Mouse (Mus musculus): ENCODE results near the gene Cox4i1. TPM values are rescaled to one million over a fixed set of nuclear protein-coding genes. Genes with fewer than 3 reads are reported as not detected.

Gene Cox4i1
- polyA plus RNA-seq, 1 experiment from 2014 or later: 1,016 TPM

DNA sequence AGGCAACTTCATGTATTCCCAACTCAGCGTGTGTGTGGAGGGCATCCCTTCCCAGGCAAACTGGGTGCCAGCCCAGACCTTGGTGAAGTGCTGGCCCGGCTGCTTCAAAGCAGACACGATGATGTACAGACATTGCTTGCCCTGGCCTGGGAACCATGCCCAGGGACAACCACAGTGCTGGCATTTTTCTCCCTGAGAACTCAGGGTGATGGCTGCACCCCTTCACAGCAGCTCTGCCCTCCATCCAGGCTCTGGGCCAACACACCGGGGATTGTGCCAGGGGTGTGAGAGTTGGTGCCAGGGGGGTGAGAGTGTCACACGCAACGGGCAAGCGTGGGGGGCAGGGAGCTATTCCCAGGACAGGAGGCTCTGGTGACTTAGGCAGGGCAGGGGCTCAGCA is 23.4 kb upstream of the Cox4i1 start:
- Histone ChIP-seq H3K4me2 (ENCODE audit: low read length) (no peak overlapping the region), H3K27ac (replicated peaks; ENCODE audit: low read depth, low read length) (no peak overlapping the region), H3K9ac (replicated peaks; ENCODE audit: low read length) (no peak overlapping the region), H3K9me3 (ENCODE audit: control insufficient read depth, low read length) (no peaks in the 10 kb centered on the region), H3K36me3 (ENCODE audit: control insufficient read depth, insufficient read depth, low read length) (no peaks in the 10 kb centered on the region), H3K27me3 (ENCODE audit: control insufficient read depth, insufficient read depth, low read length) (no peaks in the 10 kb centered on the region), H3K4me1 (ENCODE audit: control insufficient read depth, insufficient read depth, low read length) (no peaks in the 10 kb centered on the region; the same call in 1 of the 2 replicates), H3K4me3 (replicated peaks; ENCODE audit: low read depth, low read length) (no peak overlapping the region)
- WGBS: 76% methylated on average over 7 of the region's 7 CpGs
- ATAC-seq (ENCODE audit: low FRiP score, low TSS enrichment) (no peak; the same call in 1 of the 2 replicates), DNase-seq (peak; percentile 53)

- no peak within 1 kb of the TSS for H3K4me3 ChIP-seq (replicated peaks; ENCODE audit: low read depth, low read length)
- no peaks in the 10 kb centered on the region; the same call in 1 of the 2 replicates for H3K36me3 ChIP-seq (ENCODE audit: control insufficient read depth, insufficient read depth, low read length)
- H3K4me2 ChIP-seq (ENCODE audit: low read length): no peak within 1 kb of the TSS
- H3K9ac ChIP-seq (replicated peaks; ENCODE audit: low read length): no peak within 1 kb of the TSS
- WGBS: 34% methylated on average over 7 of the region's 7 CpGs
- H3K4me1 ChIP-seq (ENCODE audit: control insufficient read depth, insufficient read depth, low read length): no peaks in the 10 kb centered on the region
- H3K9me3 ChIP-seq (ENCODE audit: control insufficient read depth, low read length): no peaks in the 10 kb centered on the region
- DNase-seq (no peak), ATAC-seq (ENCODE audit: low FRiP score, low TSS enrichment) (no peak)
- no peak within 1 kb of the TSS for H3K27ac ChIP-seq (replicated peaks; ENCODE audit: low read depth, low read length)
- H3K27me3 ChIP-seq (ENCODE audit: control insufficient read depth, insufficient read depth, low read length): no peaks in the 10 kb centered on the region
These were observed 20.5 kb upstream of the Cox4i1 start, which contains the start of gene 1190005I06Rik for GRCm38 (mm10) chr8:120647532-120647931. 1190005I06Rik (minus strand) TSS chr8:120647632.

GRCm38 (mm10) chr8:120656322-120657052 is 11.5 kb upstream of the Cox4i1 start:
- 0 out of 2 replicates have a peak overlapping the region, but pooled peaks have one; percentile 26 for H3K27ac ChIP-seq (replicated peaks; ENCODE audit: low read depth, low read length)

GRCm38 (mm10) chr8:120657415-120657814 is 10.6 kb upstream of the Cox4i1 start:
- Histone ChIP-seq H3K4me2 (ENCODE audit: low read length) (no peak overlapping the region), H3K4me1 (ENCODE audit: control insufficient read depth, insufficient read depth, low read length) (no peaks in the 10 kb centered on the region), H3K9ac (replicated peaks; ENCODE audit: low read length) (no peak overlapping the region), H3K36me3 (ENCODE audit: control insufficient read depth, insufficient read depth, low read length) (peaks cover 54% of the 10 kb centered on the region), H3K4me3 (replicated peaks; ENCODE audit: low read depth, low read length) (no peak overlapping the region), H3K27ac (replicated peaks; ENCODE audit: low read depth, low read length) (no peak overlapping the region), H3K27me3 (ENCODE audit: control insufficient read depth, insufficient read depth, low read length) (no peaks in the 10 kb centered on the region), H3K9me3 (ENCODE audit: control insufficient read depth, low read length) (no peaks in the 10 kb centered on the region)
- DNase-seq (no peak), ATAC-seq (ENCODE audit: low FRiP score, low TSS enrichment) (no peak)
- 83% methylated on average over 8 of the region's 8 CpGs for WGBS

More at GRCm38 (mm10) chr8:120656322-120657052, 11.5 kb upstream of the Cox4i1 start:
- Histone ChIP-seq H3K9ac (replicated peaks; ENCODE audit: low read length) (no peak overlapping the region), H3K4me1 (ENCODE audit: control insufficient read depth, insufficient read depth, low read length) (no peaks in the 10 kb centered on the region), H3K27me3 (ENCODE audit: control insufficient read depth, insufficient read depth, low read length) (no peaks in the 10 kb centered on the region), H3K9me3 (ENCODE audit: control insufficient read depth, low read length) (no peaks in the 10 kb centered on the region), H3K4me3 (replicated peaks; ENCODE audit: low read depth, low read length) (no peak overlapping the region), H3K4me2 (ENCODE audit: low read length) (no peak overlapping the region), H3K36me3 (ENCODE audit: control insufficient read depth, insufficient read depth, low read length) (peaks cover 54% of the 10 kb centered on the region)
- 79% methylated on average over 7 of the region's 7 CpGs for WGBS
- no peak for ATAC-seq (ENCODE audit: low FRiP score, low TSS enrichment)
- no peak for DNase-seq

GRCm38 (mm10) chr8:120664566-120664965 is 3.5 kb upstream of the Cox4i1 start:
- 84% methylated on average over 6 of the region's 6 CpGs for WGBS
- no peak for DNase-seq

DNA sequence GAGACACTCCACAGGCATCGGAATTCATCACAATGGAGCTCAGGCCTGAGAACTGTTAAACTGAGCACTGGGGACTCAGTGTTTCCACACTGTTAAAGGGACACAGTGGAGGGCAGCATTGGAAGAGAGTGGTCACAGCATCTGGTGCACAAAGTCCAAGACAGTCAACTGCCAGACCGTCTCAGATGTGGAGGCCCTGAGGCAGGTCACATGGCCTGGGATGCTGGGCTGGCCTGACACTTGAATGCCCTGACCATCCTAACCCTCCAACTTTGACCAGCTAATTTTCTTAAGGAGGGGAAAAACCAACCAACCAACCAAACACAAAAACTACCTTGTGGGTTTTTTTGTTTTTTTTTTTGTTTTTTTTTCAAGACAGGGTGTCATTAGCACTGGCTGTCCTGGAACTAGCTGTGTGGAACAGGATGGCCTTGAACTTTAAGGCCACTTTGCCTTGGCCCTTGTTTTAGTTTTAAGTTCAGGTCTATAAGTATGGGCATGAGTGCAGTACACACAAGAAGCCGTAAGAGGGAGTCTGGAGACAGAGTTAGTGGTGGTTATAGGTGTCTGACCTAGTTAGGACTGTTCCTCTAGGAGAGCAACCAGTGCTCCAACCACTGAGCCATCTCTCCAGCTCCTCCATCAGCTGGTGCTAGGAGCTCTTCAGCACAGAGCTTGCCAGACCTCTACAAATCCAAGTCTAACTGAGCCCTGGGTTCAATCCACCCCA is 2.1 kb upstream of the Cox4i1 start:
- Histone ChIP-seq H3K36me3 (ENCODE audit: control insufficient read depth, insufficient read depth, low read length) (peaks cover 10% of the 10 kb centered on the region), H3K4me2 (ENCODE audit: low read length) (peak overlapping the region; percentile 90), H3K4me1 (ENCODE audit: control insufficient read depth, insufficient read depth, low read length) (peaks cover 25% of the 10 kb centered on the region), H3K9ac (replicated peaks; ENCODE audit: low read length) (peak overlapping the region; percentile 94; the same call in 1 of the 2 replicates), H3K9me3 (ENCODE audit: control insufficient read depth, low read length) (no peaks in the 10 kb centered on the region), H3K27me3 (ENCODE audit: control insufficient read depth, insufficient read depth, low read length) (no peaks in the 10 kb centered on the region), H3K27ac (replicated peaks; ENCODE audit: low read depth, low read length) (no peak overlapping the region), H3K4me3 (replicated peaks; ENCODE audit: low read depth, low read length) (peak overlapping the region; percentile 86; the same call in 1 of the 2 replicates)
- DNase-seq (peak; percentile 12), ATAC-seq (ENCODE audit: low FRiP score, low TSS enrichment) (no peak)
- 75% methylated on average over 3 of the region's 3 CpGs for WGBS

More at GRCm38 (mm10) chr8:120664566-120664965, 3.5 kb upstream of the Cox4i1 start:
- Histone ChIP-seq H3K27me3 (ENCODE audit: control insufficient read depth, insufficient read depth, low read length) (no peaks in the 10 kb centered on the region), H3K4me1 (ENCODE audit: control insufficient read depth, insufficient read depth, low read length) (peaks cover 25% of the 10 kb centered on the region), H3K9me3 (ENCODE audit: control insufficient read depth, low read length) (no peaks in the 10 kb centered on the region), H3K27ac (replicated peaks; ENCODE audit: low read depth, low read length) (no peak overlapping the region), H3K9ac (replicated peaks; ENCODE audit: low read length) (no peak overlapping the region), H3K4me3 (replicated peaks; ENCODE audit: low read depth, low read length) (no peak overlapping the region), H3K4me2 (ENCODE audit: low read length) (no peak overlapping the region), H3K36me3 (ENCODE audit: control insufficient read depth, insufficient read depth, low read length) (0 out of 2 replicates have a peak, but pooled peaks cover under 1% of the 10 kb centered on the region)
- no peak for ATAC-seq (ENCODE audit: low FRiP score, low TSS enrichment)

DNA sequence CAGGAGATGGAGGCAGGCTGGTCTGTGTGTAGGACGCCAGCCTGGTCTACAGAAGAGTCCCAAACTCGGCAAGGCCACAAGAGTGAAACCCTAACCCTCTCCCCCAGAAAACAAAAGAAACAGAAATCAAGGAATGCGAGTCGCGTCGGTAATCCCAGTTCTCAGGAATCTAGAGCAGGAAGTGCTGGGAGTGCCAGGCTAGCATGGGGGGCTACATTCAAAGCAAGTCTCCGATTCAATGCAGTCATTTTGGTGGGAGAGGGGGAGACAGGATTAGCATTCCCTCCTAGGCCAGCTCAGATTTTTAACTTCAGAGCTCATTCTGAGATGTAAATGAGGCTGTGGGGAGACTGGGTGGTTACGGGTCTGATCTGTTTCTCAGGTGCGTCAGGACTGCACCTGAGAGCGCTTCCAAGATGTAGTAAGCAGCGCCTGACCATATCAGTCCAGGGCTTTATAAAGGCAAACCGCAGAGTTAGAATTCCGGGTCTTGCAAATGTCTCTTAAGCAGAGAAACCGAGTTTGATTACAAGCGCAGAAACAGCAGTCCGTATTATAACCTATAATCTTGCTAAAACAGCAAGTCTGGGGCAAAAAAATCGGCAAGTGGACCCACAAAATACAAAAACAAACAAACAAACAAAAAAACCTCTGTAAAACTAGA is 1.1 kb upstream of the Cox4i1 start:
- peak overlapping the region; percentile 94 for H3K9ac ChIP-seq (replicated peaks; ENCODE audit: low read length)
- peak overlapping the region; percentile 90 for H3K4me2 ChIP-seq (ENCODE audit: low read length)
- H3K9me3 ChIP-seq (ENCODE audit: control insufficient read depth, low read length): no peaks in the 10 kb centered on the region
- peak overlapping the region; percentile 86 for H3K4me3 ChIP-seq (replicated peaks; ENCODE audit: low read depth, low read length)
- peaks cover 25% of the 10 kb centered on the region for H3K4me1 ChIP-seq (ENCODE audit: control insufficient read depth, insufficient read depth, low read length)
- 1% methylated on average over 17 of the region's 17 CpGs for WGBS
- H3K27me3 ChIP-seq (ENCODE audit: control insufficient read depth, insufficient read depth, low read length): no peaks in the 10 kb centered on the region
- H3K36me3 ChIP-seq (ENCODE audit: control insufficient read depth, insufficient read depth, low read length): peaks cover 20% of the 10 kb centered on the region
- ATAC-seq (ENCODE audit: low FRiP score, low TSS enrichment) (no peak), DNase-seq (peak; percentile 21)
- peak overlapping the region; percentile 85; the same call in 1 of the 2 replicates for H3K27ac ChIP-seq (replicated peaks; ENCODE audit: low read depth, low read length)

DNA sequence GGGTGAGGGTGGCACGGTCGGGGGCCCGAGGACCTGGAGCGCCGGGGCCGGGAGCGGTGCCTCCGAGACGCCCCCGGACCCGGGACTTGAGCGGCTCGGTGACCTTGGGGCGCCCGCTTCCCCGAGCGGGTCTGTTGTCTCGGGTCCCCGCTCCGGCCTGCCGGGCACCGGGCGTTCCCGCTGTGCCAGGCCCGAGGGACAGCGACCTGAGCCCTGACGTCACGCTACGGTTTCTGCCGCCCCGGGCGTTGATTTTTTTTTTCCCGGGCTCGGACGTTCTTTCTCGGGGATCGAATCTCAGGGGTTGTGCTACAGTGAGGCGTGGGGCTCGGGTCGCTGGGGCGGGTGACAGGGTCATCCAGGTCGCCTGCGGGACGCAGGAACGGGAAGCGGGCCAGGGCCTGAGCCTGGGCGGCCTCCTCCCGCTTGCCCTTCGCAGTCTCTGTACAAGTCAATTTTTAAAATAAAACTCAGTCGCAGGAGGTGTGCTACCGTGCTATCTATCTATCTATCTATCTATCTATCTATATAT is 418 bp downstream of the Cox4i1 start, which contains the start of gene Emc8:
Gene Emc8, minus strand, starts transcription at position 200 of the 532 bp plus-strand sequence.
- peak within 1 kb of the TSS; percentile 94 for H3K9ac ChIP-seq (replicated peaks; ENCODE audit: low read length)
- H3K4me3 ChIP-seq (replicated peaks; ENCODE audit: low read depth, low read length): peak within 1 kb of the TSS; percentile 86
- no peaks in the 10 kb centered on the region for H3K27me3 ChIP-seq (ENCODE audit: control insufficient read depth, insufficient read depth, low read length)
- H3K4me1 ChIP-seq (ENCODE audit: control insufficient read depth, insufficient read depth, low read length): peaks cover 25% of the 10 kb centered on the region
- H3K9me3 ChIP-seq (ENCODE audit: control insufficient read depth, low read length): no peaks in the 10 kb centered on the region
- DNase-seq: no peak
- no peak for ATAC-seq (ENCODE audit: low FRiP score, low TSS enrichment)
- WGBS: under 1% methylated on average over 51 of the region's 51 CpGs
- peaks cover 35% of the 10 kb centered on the region for H3K36me3 ChIP-seq (ENCODE audit: control insufficient read depth, insufficient read depth, low read length)
- H3K27ac ChIP-seq (replicated peaks; ENCODE audit: low read depth, low read length): peak within 1 kb of the TSS; percentile 85
- peak within 1 kb of the TSS; percentile 90 for H3K4me2 ChIP-seq (ENCODE audit: low read length)
